Mouse (Mus musculus) megakaryocyte, embryonic 14.5 days (primary cell): ENCODE data around the gene Rapgef4.

ENCODE experiments used
- FLI1 ChIP-seq: IDR thresholded peaks from 2 replicates; pipeline ENCODE4 v1.6.1; 2012; ENCODE audit warnings: low read length, inconsistent platforms, mixed read lengths
- GATA1 ChIP-seq: IDR thresholded peaks from 3 replicates; pipeline ENCODE4 v1.6.1; 2012; ENCODE audit warnings: mixed read lengths, low read length, inconsistent platforms, borderline replicate concordance

- TF ChIP-seq GATA1 (no peak), FLI1 (no peak)
Observed at GRCm38 (mm10) chr2:72282733-72283132, 301.7 kb downstream of the Rapgef4 start.
